Mouse (Mus musculus) left cerebral cortex, adult 18-20 months (tissue): Measurements from ENCODE around the gene Gm14327. TPM values are rescaled to one million over a fixed set of nuclear protein-coding genes. Genes with fewer than 3 reads are reported as not detected.
"Not testable (repeated sequence)": the region's sequence is repeated elsewhere in the genome, so short reads cannot be mapped to it uniquely, and the experiment has no call there.

Source experiments
- DNase-seq, 2 experiments: peaks; one replicate each; pipeline ENCODE4 v3.0.0; 2021 to 2022; ENCODE audit warnings: low spot score in 2 of 2, mixed read lengths in 1 of 2
- long read RNA-seq, 2 experiments: library from polyadenylated mRNA; stranded (forward); transcript quantifications; one replicate each; pipeline ENCODE4 v2.0.0; 2021
- total RNA-seq, 2 experiments: library from RNA; stranded (reverse); gene quantifications; 2 replicates each; pipeline ENCODE4 v1.2.3; 2021

Gm14327 gene
- total RNA-seq, result 1 to 10 TPM; 5.4 to 7.5 TPM
- long read RNA-seq, experiment 1, partial matches to known transcripts, result 7 of 8 reads
- long read RNA-seq, experiment 1, other reads (novel, unspliced or antisense), result 1 of 8 reads
- long read RNA-seq, experiment 2, partial matches to known transcripts, result 0 of 2 reads
- long read RNA-seq, experiment 2, other reads (novel, unspliced or antisense), result 2 of 2 reads

- DNase-seq, result not testable (repeated sequence)
Observed at GRCm38 (mm10) chr2:177897046-177897578, at the start of gene Gm14327. TSS of gene Gm14327 (plus strand) at chr2:177897096.

- DNase-seq, result not testable (repeated sequence)
Observed at GRCm38 (mm10) chr2:177862254-177862653, 34.6 kb upstream of the Gm14327 start.

GRCm38 (mm10) chr2:177887743-177888142 is 9.2 kb upstream of the Gm14327 start:
- not testable (repeated sequence) for DNase-seq

- DNase-seq, result not testable (repeated sequence)
Observed at GRCm38 (mm10) chr2:177898171-177898570, 1.3 kb downstream of the Gm14327 start.

GRCm38 (mm10) chr2:177903276-177903675 is 6.4 kb downstream of the Gm14327 start:
- not testable (repeated sequence) for DNase-seq

- DNase-seq, result not testable (repeated sequence)
Observed at GRCm38 (mm10) chr2:177925563-177926103, 28.7 kb downstream of the Gm14327 start, which contains the start of gene Zfp972. TSS of gene Zfp972 (minus strand) at chr2:177925613.

Other genes starting within 250 kb of the Gm14327 start
- 10 to 100 TPM; 37.5 to 44.2 TPM for gene Gm14322, start 137.8 kb upstream of the Gm14327 start, total RNA-seq
- gene Gm14325, start 56.8 kb upstream of the Gm14327 start, total RNA-seq, result 100 to 1,000 TPM; 148 to 151 TPM
- 1 to 10 TPM; 1.2 TPM for gene Zfp972, start 28.5 kb downstream of the Gm14327 start, total RNA-seq
- gene Gm14326, start 60.2 kb downstream of the Gm14327 start, total RNA-seq, result 10 to 100 TPM; 61.1 to 63.8 TPM
- gene Zfp971, start 126.2 kb downstream of the Gm14327 start, total RNA-seq, result 10 to 100 TPM; 29.7 to 29.9 TPM
- 10 to 100 TPM; 24.6 to 28.5 TPM for gene Zfp931, start 181.4 kb downstream of the Gm14327 start, total RNA-seq
- 100 to 1,000 TPM; 143 to 145 TPM for gene Phactr3, start 221.9 kb downstream of the Gm14327 start, total RNA-seq